Mouse (Mus musculus) intestine, embryonic 15.5 days (tissue): ENCODE data around the gene A930004D18Rik. TPM values are rescaled to one million over a fixed set of nuclear protein-coding genes. Genes with fewer than 3 reads are reported as not detected.

ENCODE experiments used
- ATAC-seq: fragments of 200-750 bp; cut with Nextera tagmentation; 2 replicates; pipeline ENCODE4 v1.8.0; 2017; ENCODE audit warnings: moderate TSS enrichment, moderate library complexity
- H3K27ac ChIP-seq: fragments of 300-500 bp; sonication (generic); 2 replicates; pipeline ENCODE4 v1.5.1; 2015; ENCODE audit warnings: mild to moderate bottlenecking, inconsistent platforms
- H3K27me3 ChIP-seq: fragments of 300-500 bp; sonication (generic); replicated peaks from 2 replicates; pipeline ENCODE4 v1.6.1; 2015; ENCODE audit warnings: inconsistent platforms
- H3K36me3 ChIP-seq: fragments of 300-500 bp; sonication (generic); 2 replicates; pipeline ENCODE4 v1.6.1; 2015; ENCODE audit warnings: inconsistent platforms
- H3K4me1 ChIP-seq: fragments of 300-500 bp; sonication (generic); replicated peaks from 2 replicates; pipeline ENCODE4 v1.6.1; 2015; ENCODE audit warnings: inconsistent platforms
- H3K4me2 ChIP-seq: fragments of 300-500 bp; sonication (generic); replicated peaks from 2 replicates; pipeline ENCODE4 v1.6.1; 2015; ENCODE audit warnings: mild to moderate bottlenecking, inconsistent platforms
- H3K4me3 ChIP-seq: fragments of 300-500 bp; sonication (generic); replicated peaks from 2 replicates; pipeline ENCODE4 v1.5.1; 2015; ENCODE audit warnings: inconsistent platforms
- H3K9ac ChIP-seq: fragments of 300-500 bp; sonication (generic); 2 replicates; pipeline ENCODE4 v1.6.1; 2015; ENCODE audit warnings: inconsistent platforms
- H3K9me3 ChIP-seq: fragments of 300-500 bp; sonication (generic); 2 replicates; pipeline ENCODE4 v1.6.1; 2016; ENCODE audit warnings: inconsistent platforms
- WGBS: fragments of 180-500 bp; shearing (Covaris S2); methylation state at CpG from one replicate; pipeline ENCODE4 v1.1.7; 2015; 5-methylcytosine and 5-hydroxymethylcytosine counted together
- polyA plus RNA-seq: library from polyadenylated mRNA; unstranded; fragments of >200 nt; fragmentation: Nextera tagmentation; extraction: Ambion mirVana; gene quantifications from 2 replicates; pipeline ENCODE4 v1.2.1, GENCODE M21; 2015

The A930004D18Rik gene
- polyA plus RNA-seq, 1 experiment from 2014 or later = 11.8 TPM

GRCm38 (mm10) chr2:17975601-17976327 is 61.8 kb downstream of the A930004D18Rik start:
- Histone ChIP-seq H3K9ac (no peak overlapping the region), H3K27ac (no peak overlapping the region), H3K27me3 (no peaks in the 10 kb centered on the region), H3K4me2 (no peak overlapping the region), H3K4me3 (no peak overlapping the region), H3K36me3 (no peaks in the 10 kb centered on the region), H3K4me1 (no peaks in the 10 kb centered on the region), H3K9me3 (no peaks in the 10 kb centered on the region)
- no peak for ATAC-seq
- WGBS = 33% methylated on average over 4 of the region's 4 CpGs

Other genes starting within 250 kb of the A930004D18Rik start
- not detected in 2 replicates for gene H2al2a, start 40.8 kb downstream of the A930004D18Rik start, polyA plus RNA-seq
- gene Skida1, start 11.3 kb upstream of the A930004D18Rik start, polyA plus RNA-seq = 3.2 and 3.6 TPM in 2 replicates
- 55.5 TPM in 2 replicates for gene Mllt10, start 17.5 kb upstream of the A930004D18Rik start, polyA plus RNA-seq